Mouse (Mus musculus) forebrain, embryonic 11.5 days (tissue): ENCODE measurements around the gene Tbl2. TPM values are rescaled to one million over a fixed set of nuclear protein-coding genes. Genes with fewer than 3 reads are reported as not detected.

ENCODE experiments used
- ATAC-seq: fragments of 200-750 bp; cut with Nextera tagmentation; replicated peaks from 2 replicates; pipeline ENCODE4 v1.8.0; 2017; ENCODE audit warnings: moderate TSS enrichment; ENCODE audit not compliant: low FRiP score
- DNase-seq: peaks from one replicate; pipeline ENCODE4 v3.0.0-alpha.2; 2017; ENCODE audit warnings: low spot score
- H3K27ac ChIP-seq: fragments of 300-500 bp; sonication (generic); 2 replicates; pipeline ENCODE4 v1.5.1; 2014; ENCODE audit warnings: low read depth, low read length
- H3K27me3 ChIP-seq: fragments of 300-500 bp; sonication (generic); 2 replicates; pipeline ENCODE4 v1.6.1; 2014; ENCODE audit warnings: mild to moderate bottlenecking, low read length, mixed read lengths; ENCODE audit not compliant: control insufficient read depth, insufficient read depth
- H3K36me3 ChIP-seq: fragments of 300-500 bp; sonication (generic); 2 replicates; pipeline ENCODE4 v1.6.1; 2014; ENCODE audit warnings: mild to moderate bottlenecking, low read length, moderate library complexity, mixed read lengths; ENCODE audit not compliant: control insufficient read depth, insufficient read depth
- H3K4me1 ChIP-seq: fragments of 300-500 bp; sonication (generic); replicated peaks from 2 replicates; pipeline ENCODE4 v1.6.1; 2014; ENCODE audit warnings: low read length, mixed read lengths; ENCODE audit not compliant: control insufficient read depth, insufficient read depth
- H3K4me2 ChIP-seq: fragments of 300-500 bp; sonication (generic); 2 replicates; pipeline ENCODE4 v1.6.1; 2014; ENCODE audit warnings: low read depth, mild to moderate bottlenecking, low read length, moderate library complexity, mixed read lengths; ENCODE audit not compliant: severe bottlenecking
- H3K4me3 ChIP-seq: fragments of 300-500 bp; sonication (generic); 2 replicates; pipeline ENCODE4 v1.5.1; 2014; ENCODE audit warnings: low read depth, low read length
- H3K9ac ChIP-seq: fragments of 300-500 bp; sonication (generic); 2 replicates; pipeline ENCODE4 v1.6.1; 2014; ENCODE audit warnings: low read length
- H3K9me3 ChIP-seq: fragments of 300-500 bp; sonication (generic); 2 replicates; pipeline ENCODE4 v1.6.1; 2016; ENCODE audit warnings: low read length, mixed read lengths; ENCODE audit not compliant: control insufficient read depth
- WGBS: fragments of 180-500 bp; shearing (Covaris S2); extraction: QIAGEN DNeasy Blood & Tissue Kit; methylation state at CpG from one replicate; pipeline ENCODE4 v1.1.7; 2014; 5-methylcytosine and 5-hydroxymethylcytosine counted together
- polyA plus RNA-seq: library from polyadenylated mRNA; unstranded; fragments of >200 nt; fragmentation: Nextera tagmentation; extraction: Ambion mirVana; gene quantifications from 2 replicates; pipeline ENCODE4 v1.2.1, GENCODE M21; 2014

Tbl2 gene
- polyA plus RNA-seq, 1 experiment from 2014 or later = 25.8 TPM

DNA sequence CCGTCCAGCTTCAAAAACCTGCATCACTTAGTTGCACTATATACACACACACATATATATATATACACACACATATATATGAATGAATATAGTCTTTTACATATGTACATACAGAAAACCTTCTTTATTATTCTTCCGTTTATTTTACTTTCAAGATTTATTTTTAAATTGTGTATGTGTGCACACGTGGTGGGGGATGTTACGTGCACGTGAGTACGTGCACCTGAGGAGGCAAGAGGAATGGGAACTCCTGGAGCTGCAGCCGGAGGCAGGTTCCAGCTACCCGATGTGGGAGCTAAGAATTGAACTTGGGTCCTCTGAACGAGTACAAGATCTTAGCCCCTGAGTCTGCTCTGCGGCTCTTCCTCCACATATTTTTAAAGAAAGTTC is 36.8 kb downstream of the Tbl2 start:
- 20% methylated on average over 10 of the region's 10 CpGs for WGBS
- H3K27ac ChIP-seq = peak overlapping the region; percentile 97
- ATAC-seq = peak; percentile 26; the same call in 1 of the 2 replicates

DNA sequence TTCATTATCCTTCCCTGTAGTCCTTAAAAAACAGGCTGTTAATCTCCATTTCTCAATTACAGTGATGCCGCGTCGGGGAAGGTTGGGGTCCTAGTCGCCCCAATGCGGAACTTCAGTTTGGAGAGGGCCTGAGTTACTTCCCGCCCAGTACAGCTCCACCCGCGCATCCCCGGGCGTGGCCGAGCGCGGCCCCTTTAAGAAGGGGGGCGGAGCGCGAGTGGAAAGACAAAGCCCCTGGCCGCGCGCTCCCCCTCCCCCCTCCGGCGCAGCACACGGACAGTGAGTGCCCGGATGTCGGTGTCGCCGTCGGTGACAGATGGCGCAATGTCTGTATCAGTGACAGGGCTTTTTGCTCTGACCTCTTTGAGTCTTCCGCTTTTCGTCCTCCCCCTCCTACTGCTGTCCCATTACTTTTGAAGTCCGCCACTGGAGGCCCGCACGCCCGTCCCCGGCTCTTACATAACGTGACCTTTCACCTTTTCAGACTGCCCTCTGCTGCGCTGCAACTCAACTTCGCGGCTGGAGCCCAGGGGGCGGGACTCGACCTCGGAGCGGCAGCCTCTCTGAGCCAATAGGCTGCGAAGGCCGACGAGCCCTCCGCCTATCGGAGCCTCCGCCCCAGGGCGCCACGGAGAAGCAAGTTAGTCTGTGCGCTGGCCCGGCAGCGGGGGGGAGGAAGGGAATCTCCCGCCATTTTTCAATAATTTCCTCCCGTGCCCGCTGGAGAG is 37.3 kb downstream of the Tbl2 start, which contains the start of gene Baz1b:
Gene Baz1b, plus strand, starts transcription at position 644 of the 728 bp plus-strand sequence.
- no peaks in the 10 kb centered on the region for H3K27me3 ChIP-seq
- H3K4me2 ChIP-seq = peak within 1 kb of the TSS; percentile 70
- peaks cover 7% of the 10 kb centered on the region for H3K4me1 ChIP-seq
- no peaks in the 10 kb centered on the region for H3K36me3 ChIP-seq
- peak within 1 kb of the TSS; percentile 97 for H3K27ac ChIP-seq
- H3K4me3 ChIP-seq = peak within 1 kb of the TSS; percentile 99
- DNase-seq (peak; percentile 99), ATAC-seq (peak; percentile 95)
- H3K9me3 ChIP-seq = no peaks in the 10 kb centered on the region
- H3K9ac ChIP-seq = peak within 1 kb of the TSS; percentile 100
- WGBS = under 1% methylated on average over 57 of the region's 57 CpGs

More for the DNA sequence above, 36.8 kb downstream of the Tbl2 start:
- peak overlapping the region; percentile 70 for H3K4me2 ChIP-seq
- peaks cover 7% of the 10 kb centered on the region for H3K4me1 ChIP-seq
- peaks cover 2% of the 10 kb centered on the region; the same call in 1 of the 2 replicates for H3K36me3 ChIP-seq
- H3K4me3 ChIP-seq = peak overlapping the region; percentile 99
- no peak for DNase-seq
- H3K9me3 ChIP-seq = no peaks in the 10 kb centered on the region
- H3K9ac ChIP-seq = peak overlapping the region; percentile 100
- H3K27me3 ChIP-seq = no peaks in the 10 kb centered on the region

DNA sequence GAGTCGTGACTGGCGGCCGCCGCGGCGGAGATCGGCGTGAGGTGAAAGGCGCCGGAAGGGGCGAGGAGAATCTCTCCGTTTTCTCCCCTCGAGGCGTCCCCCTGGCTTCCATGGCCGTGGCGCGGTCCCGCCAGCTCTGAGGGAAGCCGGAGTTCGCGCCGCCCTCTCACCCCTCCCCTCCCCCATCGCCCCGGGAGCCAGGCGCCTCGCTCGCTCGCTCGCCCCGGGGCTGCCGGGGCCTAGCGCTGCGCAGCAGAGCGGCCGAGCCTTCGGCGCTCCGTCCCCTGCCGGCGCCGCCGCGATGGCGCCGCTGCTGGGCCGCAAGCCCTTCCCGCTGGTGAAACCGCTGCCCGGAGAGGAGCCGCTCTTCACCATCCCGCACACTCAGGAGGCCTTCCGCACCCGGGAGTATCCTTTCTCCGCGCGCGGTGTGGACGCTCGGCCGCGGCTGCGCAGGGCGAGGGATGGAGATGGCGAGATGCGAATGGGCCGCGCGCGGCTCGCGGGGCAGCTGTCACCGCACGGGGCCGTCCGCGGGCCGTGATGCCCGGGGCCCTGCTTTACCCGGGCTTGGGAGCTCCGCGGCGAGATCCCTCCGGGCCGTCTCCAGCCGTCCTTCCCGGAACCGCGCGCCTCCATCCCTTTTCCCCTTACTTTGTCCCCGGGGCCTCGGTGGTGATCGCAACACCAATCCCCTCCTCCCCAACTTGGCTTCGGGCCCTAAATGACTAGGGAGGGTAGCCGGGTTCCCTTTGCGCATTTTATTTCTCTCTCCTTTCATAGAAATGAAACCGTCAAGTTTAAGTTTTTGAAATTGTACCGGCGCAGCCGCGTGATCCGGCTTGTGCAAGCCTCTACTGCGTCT is 38.1 kb downstream of the Tbl2 start:
- H3K4me3 ChIP-seq = peak overlapping the region; percentile 99
- peak overlapping the region; percentile 97 for H3K27ac ChIP-seq
- peak overlapping the region; percentile 100 for H3K9ac ChIP-seq
- ATAC-seq (peak; percentile 64), DNase-seq (no peak)
- no peaks in the 10 kb centered on the region for H3K36me3 ChIP-seq
- peaks cover 7% of the 10 kb centered on the region for H3K4me1 ChIP-seq
- no peaks in the 10 kb centered on the region for H3K9me3 ChIP-seq
- H3K4me2 ChIP-seq = peak overlapping the region; percentile 70
- no peaks in the 10 kb centered on the region for H3K27me3 ChIP-seq
- under 1% methylated on average over 100 of the region's 102 CpGs for WGBS

DNA sequence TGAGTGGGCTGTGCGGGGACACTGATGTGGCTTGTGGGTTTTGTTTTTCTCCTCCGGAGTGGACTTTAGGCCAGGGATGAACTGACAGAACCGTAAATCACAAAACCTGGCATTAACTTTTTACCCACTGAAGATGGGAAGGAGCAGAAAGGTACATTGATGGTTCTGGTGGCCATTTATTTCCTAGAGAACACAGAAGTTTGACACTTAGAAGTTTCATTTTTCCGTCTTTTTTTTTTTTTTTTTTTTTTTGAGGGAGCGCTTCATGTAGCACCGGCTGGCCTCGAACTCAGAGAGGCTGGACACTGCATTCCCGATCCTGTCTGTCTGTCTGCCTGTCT is 38.7 kb downstream of the Tbl2 start:
- H3K4me3 ChIP-seq = peak overlapping the region; percentile 99
- no peak for ATAC-seq
- peak overlapping the region; percentile 97 for H3K27ac ChIP-seq
- peak overlapping the region; percentile 100 for H3K9ac ChIP-seq
- H3K9me3 ChIP-seq = no peaks in the 10 kb centered on the region
- no peaks in the 10 kb centered on the region for H3K27me3 ChIP-seq
- H3K36me3 ChIP-seq = no peaks in the 10 kb centered on the region
- H3K4me2 ChIP-seq = peak overlapping the region; percentile 70
- no peak for DNase-seq
- H3K4me1 ChIP-seq = peaks cover 7% of the 10 kb centered on the region
- WGBS = 3% methylated on average over 8 of the region's 8 CpGs

DNA sequence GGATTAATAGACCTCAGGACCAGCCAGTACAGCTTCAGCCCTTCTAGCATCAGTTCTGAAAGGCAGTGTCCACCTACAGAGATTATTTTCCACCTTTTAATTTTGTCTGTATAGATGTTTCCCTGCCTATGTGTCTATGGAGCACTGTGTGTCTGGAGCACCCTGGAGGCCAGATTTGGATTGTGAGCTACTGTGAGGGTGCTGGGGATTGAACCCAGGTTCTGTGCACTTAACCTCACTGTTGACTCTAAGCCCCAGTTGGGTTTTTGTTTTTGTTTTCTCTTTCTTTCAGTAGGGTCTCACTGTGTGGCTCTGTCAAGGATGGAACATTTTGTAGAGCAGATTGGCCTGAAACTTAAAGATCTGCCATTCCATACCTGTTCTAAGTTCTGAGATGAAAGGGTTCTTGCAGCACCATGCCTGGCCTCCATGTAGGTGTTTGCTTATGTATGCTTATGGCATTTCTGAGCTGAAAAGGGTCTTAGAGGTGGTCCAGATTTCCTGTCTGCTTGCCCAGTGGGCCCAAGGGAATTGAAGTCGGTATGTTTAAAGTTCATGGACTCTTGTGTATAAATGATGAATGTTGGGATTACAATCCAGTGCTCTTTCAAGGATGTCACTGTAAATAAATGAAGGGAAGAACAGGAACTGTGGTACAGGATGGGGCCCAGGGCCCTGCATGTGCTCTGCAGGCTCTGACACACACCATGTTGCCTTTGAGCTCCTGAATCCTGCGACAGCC is 40.0 kb downstream of the Tbl2 start:
- H3K27ac ChIP-seq = no peak overlapping the region
- peaks cover 7% of the 10 kb centered on the region for H3K4me1 ChIP-seq
- H3K36me3 ChIP-seq = no peaks in the 10 kb centered on the region
- peak overlapping the region; percentile 99 for H3K4me3 ChIP-seq
- no peaks in the 10 kb centered on the region for H3K27me3 ChIP-seq
- ATAC-seq (no peak), DNase-seq (no peak)
- 85% methylated on average over 2 of the region's 2 CpGs for WGBS
- H3K9me3 ChIP-seq = no peaks in the 10 kb centered on the region
- H3K4me2 ChIP-seq = peak overlapping the region; percentile 70
- peak overlapping the region; percentile 100 for H3K9ac ChIP-seq

DNA sequence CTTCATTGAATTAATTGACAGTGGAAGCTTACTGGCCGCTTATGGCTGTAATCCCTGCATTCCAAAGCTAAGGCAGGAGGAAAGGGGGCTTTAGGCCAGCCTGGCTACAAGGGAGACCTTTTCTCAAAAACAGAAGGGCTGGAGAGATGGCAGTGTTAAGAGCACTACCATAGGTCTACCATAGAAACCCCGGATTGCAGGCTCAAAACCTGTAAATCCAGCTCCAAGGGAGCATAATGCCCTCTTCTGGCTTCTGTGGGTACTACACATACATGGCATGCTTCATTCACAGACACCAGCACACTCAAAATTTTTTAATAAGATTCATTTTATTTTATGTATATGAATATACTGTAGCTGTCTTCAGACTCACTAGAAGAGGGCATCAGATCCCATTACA is 42.2 kb downstream of the Tbl2 start:
- no peak for ATAC-seq

DNA sequence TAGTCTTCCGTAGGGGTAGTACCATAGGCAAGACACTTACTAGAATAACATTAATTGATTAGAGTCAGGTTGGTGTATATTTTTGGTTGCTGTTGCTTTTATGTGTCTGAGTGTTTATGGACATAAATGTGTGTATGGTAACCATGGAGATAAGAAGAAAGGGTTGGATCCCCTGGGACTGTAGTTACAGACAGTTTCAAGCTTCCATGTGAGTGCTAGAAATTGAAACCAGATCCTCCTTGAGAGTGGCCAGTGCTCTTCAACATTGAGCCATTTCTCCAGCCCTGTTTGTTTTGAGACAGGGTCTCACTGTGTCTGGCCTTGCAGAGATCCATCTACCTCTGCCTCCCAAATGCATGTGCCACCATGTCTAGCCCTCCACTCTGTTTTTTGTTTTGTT is 43.0 kb downstream of the Tbl2 start:
- H3K4me1 ChIP-seq = peaks cover 7% of the 10 kb centered on the region
- ATAC-seq = no peak
- DNase-seq = no peak
- 92% methylated on average over 1 of the region's 1 CpGs for WGBS
- no peak overlapping the region for H3K4me3 ChIP-seq
- no peak overlapping the region for H3K9ac ChIP-seq
- no peaks in the 10 kb centered on the region for H3K9me3 ChIP-seq
- no peaks in the 10 kb centered on the region; the same call in 1 of the 2 replicates for H3K36me3 ChIP-seq
- H3K27ac ChIP-seq = no peak overlapping the region
- no peaks in the 10 kb centered on the region for H3K27me3 ChIP-seq
- H3K4me2 ChIP-seq = no peak overlapping the region

More for the DNA sequence above, 42.2 kb downstream of the Tbl2 start:
- Histone ChIP-seq H3K4me2 (no peak overlapping the region), H3K27me3 (no peaks in the 10 kb centered on the region), H3K27ac (no peak overlapping the region), H3K4me1 (peaks cover 7% of the 10 kb centered on the region), H3K4me3 (no peak overlapping the region), H3K36me3 (no peaks in the 10 kb centered on the region; the same call in 1 of the 2 replicates), H3K9me3 (no peaks in the 10 kb centered on the region), H3K9ac (no peak overlapping the region)
- WGBS = 36% methylated on average over 2 of the region's 2 CpGs
- peak; percentile 70 for DNase-seq

DNA sequence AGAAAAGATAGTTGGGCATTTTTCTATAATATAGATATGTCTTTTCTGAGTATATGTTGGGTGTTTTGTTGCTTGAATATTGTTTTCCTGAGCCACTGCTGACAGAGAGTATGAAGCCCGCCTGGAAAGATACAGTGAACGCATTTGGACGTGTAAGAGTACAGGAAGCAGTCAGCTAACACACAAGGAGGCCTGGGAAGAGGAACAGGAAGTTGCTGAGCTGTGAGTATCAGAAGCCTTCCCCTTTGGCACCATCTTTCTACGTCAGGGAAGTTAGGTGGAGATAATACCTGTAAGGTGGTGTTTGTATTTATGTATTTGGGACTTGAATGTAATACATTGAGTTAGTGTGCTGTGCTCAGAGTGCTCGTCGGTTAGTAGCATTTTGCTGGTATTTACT is 46.9 kb downstream of the Tbl2 start:
- Histone ChIP-seq H3K27me3 (no peaks in the 10 kb centered on the region), H3K4me3 (no peak overlapping the region), H3K27ac (no peak overlapping the region), H3K36me3 (no peaks in the 10 kb centered on the region; the same call in 1 of the 2 replicates), H3K4me1 (no peaks in the 10 kb centered on the region), H3K9me3 (no peaks in the 10 kb centered on the region), H3K4me2 (no peak overlapping the region), H3K9ac (no peak overlapping the region)
- no peak for DNase-seq
- ATAC-seq = no peak
- WGBS = 88% methylated on average over 6 of the region's 6 CpGs
